Mouse (Mus musculus) frontal cortex, postnatal 10 days (tissue): Measurements from ENCODE around the gene Rabep2.

ENCODE experiments used
- DNase-seq, 2 experiments: peaks; one replicate each; pipeline ENCODE4 v3.0.0; 2022; ENCODE audit warnings: low spot score in 2 of 2, mixed read lengths in 1 of 2

Rabep2 gene

GRCm38 (mm10) chr7:126430167-126430566 lies 1.6 kb downstream of the Rabep2 start:
- no peak for DNase-seq

- no peak for DNase-seq
Measured at GRCm38 (mm10) chr7:126434726-126435125, 6.2 kb downstream of the Rabep2 start.

- DNase-seq, result no peak
Measured at GRCm38 (mm10) chr7:126435801-126436200, 7.2 kb downstream of the Rabep2 start.

- peak in 1 of 2 experiments; percentile 27 for DNase-seq
Measured at GRCm38 (mm10) chr7:126436851-126437250, 8.3 kb downstream of the Rabep2 start.

GRCm38 (mm10) chr7:126440134-126440533 lies 11.6 kb downstream of the Rabep2 start:
- DNase-seq, result no peak

- DNase-seq, result no peak
Measured at GRCm38 (mm10) chr7:126443997-126444396, 15.4 kb downstream of the Rabep2 start.

- DNase-seq, result no peak
Measured at GRCm38 (mm10) chr7:126444536-126444935, 16.0 kb downstream of the Rabep2 start.

GRCm38 (mm10) chr7:126445104-126445815 lies 16.7 kb downstream of the Rabep2 start:
- no peak for DNase-seq

GRCm38 (mm10) chr7:126446217-126446616 lies 17.7 kb downstream of the Rabep2 start:
- no peak for DNase-seq

GRCm38 (mm10) chr7:126448481-126448880 lies 19.9 kb downstream of the Rabep2 start:
- no peak for DNase-seq

- no peak for DNase-seq
Measured at GRCm38 (mm10) chr7:126449991-126450390, 21.4 kb downstream of the Rabep2 start.

- DNase-seq, result no peak
Measured at GRCm38 (mm10) chr7:126450641-126451040, 22.1 kb downstream of the Rabep2 start.

GRCm38 (mm10) chr7:126452244-126452643 lies 23.7 kb downstream of the Rabep2 start:
- no peak for DNase-seq

GRCm38 (mm10) chr7:126453861-126454260 lies 25.3 kb downstream of the Rabep2 start:
- DNase-seq, result no peak

GRCm38 (mm10) chr7:126455242-126455641 lies 26.7 kb downstream of the Rabep2 start:
- DNase-seq, result no peak

GRCm38 (mm10) chr7:126456382-126457266 lies 28.1 kb downstream of the Rabep2 start:
- no peak for DNase-seq

- DNase-seq, result no peak
Measured at GRCm38 (mm10) chr7:126458225-126458624, 29.7 kb downstream of the Rabep2 start.

GRCm38 (mm10) chr7:126458844-126459618 lies 30.5 kb downstream of the Rabep2 start:
- no peak for DNase-seq

GRCm38 (mm10) chr7:126460623-126461399 lies 32.3 kb downstream of the Rabep2 start:
- DNase-seq, result no peak

- no peak for DNase-seq
Measured at GRCm38 (mm10) chr7:126461626-126462025, 33.1 kb downstream of the Rabep2 start.

- DNase-seq, result no peak
Measured at GRCm38 (mm10) chr7:126463004-126463403, 34.4 kb downstream of the Rabep2 start, which contains the start of gene Atp2a1. Gene Atp2a1 (minus strand): TSS chr7:126463108.
